In the genomic region with DNA sequence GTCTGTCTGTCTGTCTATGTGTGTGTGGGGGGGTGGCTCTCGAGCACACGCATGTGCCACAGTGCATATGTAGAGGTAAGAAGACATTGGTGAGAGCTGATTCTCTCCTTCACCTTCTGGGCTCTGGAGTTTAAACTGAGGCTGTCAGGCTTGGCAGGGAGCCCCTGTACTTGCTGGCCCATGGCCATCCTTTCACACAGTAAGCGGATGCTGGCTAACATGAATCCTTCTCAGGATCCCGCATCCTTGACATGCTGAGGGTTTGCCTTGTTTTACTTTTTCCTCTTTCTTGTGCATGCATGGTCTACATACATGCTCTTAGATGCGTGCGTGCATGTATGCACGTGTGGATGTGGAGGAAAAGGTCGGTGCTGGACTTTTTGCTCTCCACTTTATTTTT, we compare ENCODE assay signal across 9 mouse cellular contexts. TPM values are rescaled to one million over a fixed set of nuclear protein-coding genes. Genes with fewer than 3 reads are reported as not detected.
DNase-seq lines count a peak whose midpoint lies in the region; ATAC-seq lines count a peak whose summit lies in the region.
"Had no signal": no experiment of that assay in that cellular context is flagged by ENCODE, and none has a peak within 500 bp of the region (broad histone marks: within the 10 kb centered on the region; RNA-seq: fewer than 3 reads in every experiment).

No protein-coding gene starts in this region.

- ATAC-seq in monocyte, adult 5-6 weeks (replicated peaks; ENCODE audit: insufficient number of reproducible peaks, low FRiP score, low TSS enrichment, poor library complexity, severe bottlenecking): no peak

- DNase-seq in adrenal gland, postnatal 10 days: peak; percentile 67
- no peak for DNase-seq in adrenal gland, postnatal 4 days (ENCODE audit: low spot score in 2 of 2)
- peak; percentile 38 to 53 for DNase-seq in left cerebral cortex, adult 18-20 months (ENCODE audit: low spot score in 2 of 2)
- DNase-seq in left cerebral cortex, adult 11 months (ENCODE audit: low spot score): no peak
- peak; percentile 18 for DNase-seq in cerebellum, adult 8-10 months
- DNase-seq in kidney, postnatal 25 days: peak; percentile 49 to 64
- DNase-seq in thymus, postnatal 0 days (ENCODE audit: low spot score): no peak

RNA-seq across cellular contexts. Expression of gene Treml1, which starts 3.2 kb away (rescaled TPM):
- total RNA-seq in adrenal gland, postnatal 10 days (2021): under 1 TPM; 0.48 TPM
- 1 to 10 TPM in 1 of 2 experiments, under 1 TPM in 1; 0.62 to 1.7 TPM for total RNA-seq in adrenal gland, postnatal 4 days (2021)
- total RNA-seq in left cerebral cortex, adult 18-20 months (2021): under 1 TPM; 0.42 to 0.46 TPM
- total RNA-seq in monocyte, adult 5-6 weeks (2017): 3.4 to 26.7 TPM in 2 of 3 replicates, not detected in the other
- 0.10 TPM in 2 replicates for polyA plus RNA-seq in thymus, postnatal 0 days (2015; fragmentation: Nextera tagmentation; extraction: Ambion mirVana)
- total RNA-seq: liver, adult 2 months had no signal

RNA-seq across cellular contexts. Expression of gene Trem2, which starts 16.8 kb away (rescaled TPM):
- total RNA-seq in adrenal gland, postnatal 10 days (2021): 1 to 10 TPM; 1.2 to 1.9 TPM
- total RNA-seq in adrenal gland, postnatal 4 days (2021): 1 to 10 TPM; 2.1 to 3.1 TPM
- 10 to 100 TPM in 1 of 2 experiments, 1 to 10 TPM in 1; 9.6 to 12.1 TPM for total RNA-seq in left cerebral cortex, adult 18-20 months (2021)
- total RNA-seq in monocyte, adult 5-6 weeks (2017): 2.4 to 11.1 TPM (median 5.7 TPM) in 3 replicates
- 2.1 and 3.8 TPM in 2 replicates for polyA plus RNA-seq in thymus, postnatal 0 days (2015; fragmentation: Nextera tagmentation; extraction: Ambion mirVana)

RNA-seq across cellular contexts. Expression of gene Nfya, which starts 46.7 kb away (rescaled TPM):
- total RNA-seq in adrenal gland, postnatal 10 days (2021): 10 to 100 TPM; 31.0 to 31.3 TPM
- 10 to 100 TPM; 28.3 to 35.4 TPM for total RNA-seq in adrenal gland, postnatal 4 days (2021)
- 10 to 100 TPM; 25.2 to 28.7 TPM for total RNA-seq in left cerebral cortex, adult 18-20 months (2021)
- total RNA-seq in monocyte, adult 5-6 weeks (2017): 23.0 to 41.0 TPM (median 25.3 TPM) in 3 replicates
- polyA plus RNA-seq in thymus, postnatal 0 days (2015; fragmentation: Nextera tagmentation; extraction: Ambion mirVana): 13.3 and 15.2 TPM in 2 replicates

RNA-seq across cellular contexts. Expression of gene Oard1, which starts 46.8 kb away (rescaled TPM):
- total RNA-seq in adrenal gland, postnatal 10 days (2021): 10 to 100 TPM; 19.1 to 22.8 TPM
- 10 to 100 TPM; 25.6 to 26.9 TPM for total RNA-seq in adrenal gland, postnatal 4 days (2021)
- total RNA-seq in left cerebral cortex, adult 18-20 months (2021): 10 to 100 TPM; 11.9 to 14.6 TPM
- total RNA-seq in monocyte, adult 5-6 weeks (2017): 106 to 120 TPM (median 118 TPM) in 3 replicates
- polyA plus RNA-seq in thymus, postnatal 0 days (2015; fragmentation: Nextera tagmentation; extraction: Ambion mirVana): 71.0 and 73.3 TPM in 2 replicates

RNA-seq across cellular contexts. Expression of gene B430306N03Rik, which starts 47.0 kb away (rescaled TPM):
- total RNA-seq in adrenal gland, postnatal 10 days (2021): under 1 TPM; 0.66 to 0.79 TPM
- 1 to 10 TPM in 1 of 2 experiments, under 1 TPM in 1; 0.50 to 1.0 TPM for total RNA-seq in adrenal gland, postnatal 4 days (2021)
- total RNA-seq in left cerebral cortex, adult 18-20 months (2021): under 1 TPM; 0.09 to 0.12 TPM
- 19.1 to 30.4 TPM (median 20.9 TPM) in 3 replicates for total RNA-seq in monocyte, adult 5-6 weeks (2017)
- 0.53 and 0.64 TPM in 2 replicates for polyA plus RNA-seq in thymus, postnatal 0 days (2015; fragmentation: Nextera tagmentation; extraction: Ambion mirVana)

Comparison
In these comparisons a context has a peak if more than half of its experiments do, and no peak if none do; other contexts are left out.
1. DNase-seq: peak in adrenal gland, postnatal 10 days (single experiment), left cerebral cortex, adult 18-20 months (2 of 2), cerebellum, adult 8-10 months (single experiment) and kidney, postnatal 25 days (2 of 2); none in adrenal gland, postnatal 4 days (0 of 2), left cerebral cortex, adult 11 months (single experiment) and thymus, postnatal 0 days (single experiment).